Comparison of ENCODE assay signal across 8 mouse cellular contexts in genomic region chr16:26041021-26041928, GRCm38 (mm10).
DNase-seq lines count a peak whose midpoint lies in the region; ATAC-seq and TF ChIP-seq lines count a peak whose summit lies in the region.
"Had no signal": no experiment of that assay in that cellular context is flagged by ENCODE, and none has a peak within 500 bp of the region (broad histone marks: within the 10 kb centered on the region; RNA-seq: fewer than 3 reads in every experiment).

No protein-coding gene starts in this region.

- no peak overlapping the region for H3K9ac ChIP-seq in limb, embryonic 11.5 days (ENCODE audit: low read length)
- H3K9ac ChIP-seq in neural tube, embryonic 14.5 days (replicated peaks; ENCODE audit: low read depth, low read length), result no peak overlapping the region
- H3K9ac ChIP-seq: hindbrain, embryonic 15.5 days had no signal

- 0 out of 2 replicates have a peak overlapping the region, but pooled peaks have one; percentile 1 for H3K4me2 ChIP-seq in limb, embryonic 11.5 days (ENCODE audit: low read depth, severe bottlenecking)
- H3K4me2 ChIP-seq in neural tube, embryonic 14.5 days (ENCODE audit: low read depth, low read length), result no peak overlapping the region
- H3K4me2 ChIP-seq: hindbrain, embryonic 15.5 days had no signal

- H3ac ChIP-seq in C2C12 (ENCODE audit: control insufficient read depth, insufficient read length, low read depth), result no peak overlapping the region

- H3K9me3 ChIP-seq in limb, embryonic 11.5 days (ENCODE audit: control insufficient read depth, low read length), result no peaks in the 10 kb centered on the region
- H3K9me3 ChIP-seq in neural tube, embryonic 14.5 days (ENCODE audit: control insufficient read depth, low read length), result no peaks in the 10 kb centered on the region
- H3K9me3 ChIP-seq: hindbrain, embryonic 15.5 days had no signal

- peak overlapping the region; percentile 81; the same call in 1 of the 2 replicates for H3K27ac ChIP-seq in limb, embryonic 11.5 days (replicated peaks; ENCODE audit: low read depth, low read length)
- H3K27ac ChIP-seq in neural tube, embryonic 14.5 days (ENCODE audit: low read depth, low read length), result no peak overlapping the region
- H3K27ac ChIP-seq: hindbrain, embryonic 15.5 days had no signal

- no peaks in the 10 kb centered on the region for H3K27me3 ChIP-seq in C2C12 (ENCODE audit: control insufficient read depth, insufficient read depth, insufficient read length)
- no peaks in the 10 kb centered on the region for H3K27me3 ChIP-seq in limb, embryonic 11.5 days (ENCODE audit: control insufficient read depth, insufficient read depth, low read length)
- no peaks in the 10 kb centered on the region for H3K27me3 ChIP-seq in neural tube, embryonic 14.5 days (ENCODE audit: control insufficient read depth, insufficient read depth, low read length)
- H3K27me3 ChIP-seq: hindbrain, embryonic 15.5 days had no signal

- peaks cover 22% of the 10 kb centered on the region; the same call in 1 of the 2 replicates for H3K4me1 ChIP-seq in limb, embryonic 11.5 days (ENCODE audit: control insufficient read depth, insufficient read depth, low read length)
- H3K4me1 ChIP-seq in neural tube, embryonic 14.5 days (ENCODE audit: control insufficient read depth, insufficient read depth, low read length), result no peaks in the 10 kb centered on the region
- H3K4me1 ChIP-seq: hindbrain, embryonic 15.5 days had no signal

- H3K79me3 ChIP-seq in C2C12 (ENCODE audit: low read depth), result no peaks in the 10 kb centered on the region

- no peaks in the 10 kb centered on the region for H3K79me2 ChIP-seq in C2C12 (ENCODE audit: control insufficient read depth, insufficient read depth)

- H3K4me3 ChIP-seq in C2C12 (ENCODE audit: insufficient read depth, poor library complexity, severe bottlenecking), result no peak overlapping the region
- H3K4me3 ChIP-seq in limb, embryonic 11.5 days (ENCODE audit: low read depth, low read length), result no peak overlapping the region
- no peak overlapping the region for H3K4me3 ChIP-seq in neural tube, embryonic 14.5 days (ENCODE audit: low read depth, low read length)
- H3K4me3 ChIP-seq: hindbrain, embryonic 15.5 days had no signal

- WGBS in limb, embryonic 11.5 days, result 22% methylated on average over 12 of the region's 12 CpGs
- WGBS in neural tube, embryonic 14.5 days, result 71% methylated on average over 12 of the region's 12 CpGs

- ATAC-seq in limb, embryonic 11.5 days (ENCODE audit: insufficient number of reproducible peaks, low FRiP score, low TSS enrichment, low read depth), result peak; percentile 96
- ATAC-seq in neural tube, embryonic 14.5 days (ENCODE audit: low read depth), result peak; percentile 34; the same call in 1 of the 2 replicates

- H3K36me3 ChIP-seq in C2C12 (ENCODE audit: control insufficient read depth, insufficient read depth), result no peaks in the 10 kb centered on the region
- no peaks in the 10 kb centered on the region for H3K36me3 ChIP-seq in limb, embryonic 11.5 days (ENCODE audit: control insufficient read depth, insufficient read depth, low read length)
- H3K36me3 ChIP-seq in neural tube, embryonic 14.5 days (ENCODE audit: control insufficient read depth, insufficient read depth, low read length), result no peaks in the 10 kb centered on the region
- H3K36me3 ChIP-seq: hindbrain, embryonic 15.5 days had no signal

- no peak for TF ChIP-seq CTCF in C2C12 (IDR thresholded peaks at IDR 0.05; ENCODE audit: control insufficient read depth, insufficient read depth, insufficient read length)

- intact Hi-C loops in gastrocnemius, postnatal 36 days (cut with DNase I), result no loop called here

- DNase-seq in MEL-GATA-1-ER (ENCODE audit: extremely low read depth, low read depth), result peak; percentile 80
- DNase-seq in fat pad, adult 2 months (ENCODE audit: extremely low read depth, low read depth, low spot score), result peak; percentile 21
- peak; percentile 60 for DNase-seq in limb, embryonic 11.5 days (ENCODE audit: low spot score)
- DNase-seq in layer of hippocampus, postnatal 36 days, result no peak
- no peak for DNase-seq in gastrocnemius, postnatal 36 days

TF ChIP-seq in C2C12, 6 proteins besides CTCF, POLR2A, EP300 and RAD21:
- TF ChIP-seq MAX (IDR thresholded peaks at IDR 0.05) (peak; percentile 30), CEBPB (IDR thresholded peaks at IDR 0.05; ENCODE audit: low read depth) (no peak), MYOG (IDR thresholded peaks at IDR 0.05; ENCODE audit: control insufficient read depth, extremely low read depth, insufficient read length) (no peak), MYOD1 (IDR thresholded peaks at IDR 0.05; ENCODE audit: control insufficient read depth, insufficient read length, low read depth) (peak; percentile 87)

Comparison
In these comparisons a context has a peak if more than half of its experiments do, and no peak if none do; other contexts are left out.
1. DNase-seq: peak in MEL-GATA-1-ER (single experiment), fat pad, adult 2 months (single experiment) and limb, embryonic 11.5 days (single experiment); none in layer of hippocampus, postnatal 36 days (0 of 2) and gastrocnemius, postnatal 36 days (0 of 2).